Mouse (Mus musculus) liver, embryonic 16.5 days (tissue): ENCODE results near the gene Gas7. TPM values are rescaled to one million over a fixed set of nuclear protein-coding genes. Genes with fewer than 3 reads are reported as not detected.

Experiments
- ATAC-seq: fragments of 200-750 bp; cut with Nextera tagmentation; 2 replicates; pipeline ENCODE4 v1.8.0; 2017; ENCODE audit warnings: low read depth, mild to moderate bottlenecking, moderate number of reproducible peaks, moderate library complexity
- H3K27ac ChIP-seq: fragments of 300-500 bp; sonication (generic); 2 replicates; pipeline ENCODE4 v1.5.1; 2014; ENCODE audit warnings: mild to moderate bottlenecking, low read length
- H3K27me3 ChIP-seq: fragments of 300-500 bp; sonication (generic); 2 replicates; pipeline ENCODE4 v1.6.1; 2014; ENCODE audit warnings: low read depth, low read length, mixed read lengths; ENCODE audit not compliant: control insufficient read depth, insufficient read depth
- H3K36me3 ChIP-seq: fragments of 300-500 bp; sonication (generic); 2 replicates; pipeline ENCODE4 v1.6.1; 2014; ENCODE audit warnings: mild to moderate bottlenecking; ENCODE audit not compliant: control insufficient read depth, insufficient read depth
- H3K4me1 ChIP-seq: fragments of 300-500 bp; sonication (generic); 2 replicates; pipeline ENCODE4 v1.6.1; 2014; ENCODE audit warnings: low read depth, low read length, mixed read lengths; ENCODE audit not compliant: control insufficient read depth
- H3K4me2 ChIP-seq: fragments of 300-500 bp; sonication (generic); 2 replicates; pipeline ENCODE4 v1.6.1; 2014; ENCODE audit warnings: low read depth, low read length, mixed read lengths
- H3K4me3 ChIP-seq: fragments of 300-500 bp; sonication (generic); 2 replicates; pipeline ENCODE4 v1.5.1; 2014; ENCODE audit warnings: low read depth, mild to moderate bottlenecking, low read length
- H3K9ac ChIP-seq: fragments of 300-500 bp; sonication (generic); 2 replicates; pipeline ENCODE4 v1.6.1; 2014; ENCODE audit warnings: low read depth, low read length
- H3K9me3 ChIP-seq: fragments of 300-500 bp; sonication (generic); replicated peaks from 2 replicates; pipeline ENCODE4 v1.6.1; 2016; ENCODE audit warnings: low read length; ENCODE audit not compliant: control insufficient read depth
- WGBS: fragments of 180-500 bp; shearing (Covaris S2); extraction: QIAGEN DNeasy Blood & Tissue Kit; methylation state at CpG from one replicate; pipeline ENCODE4 v1.1.7; 2014; ENCODE audit not compliant: insufficient replicate concordance; 5-methylcytosine and 5-hydroxymethylcytosine counted together
- polyA plus RNA-seq: library from polyadenylated mRNA; unstranded; fragments of >200 nt; fragmentation: Nextera tagmentation; extraction: Ambion mirVana; gene quantifications from 2 replicates; pipeline ENCODE4 v1.2.1, GENCODE M21; 2015

Gas7 gene
- polyA plus RNA-seq, 1 experiment from 2014 or later: 2.5 TPM

GRCm38 (mm10) chr11:67480204-67480956 lies 25.1 kb downstream of the Gas7 start:
- H3K27me3 ChIP-seq: no peaks in the 10 kb centered on the region
- no peak overlapping the region for H3K9ac ChIP-seq
- H3K4me2 ChIP-seq: no peak overlapping the region
- no peaks in the 10 kb centered on the region for H3K36me3 ChIP-seq
- no peak overlapping the region for H3K4me3 ChIP-seq
- 42% methylated on average over 5 of the region's 5 CpGs for WGBS
- no peaks in the 10 kb centered on the region for H3K9me3 ChIP-seq
- no peaks in the 10 kb centered on the region for H3K4me1 ChIP-seq
- no peak overlapping the region for H3K27ac ChIP-seq
- no peak for ATAC-seq

GRCm38 (mm10) chr11:67481691-67482090 lies 26.5 kb downstream of the Gas7 start:
- Histone ChIP-seq H3K4me1 (no peaks in the 10 kb centered on the region), H3K9ac (no peak overlapping the region), H3K36me3 (no peaks in the 10 kb centered on the region), H3K4me2 (no peak overlapping the region), H3K4me3 (no peak overlapping the region), H3K9me3 (no peaks in the 10 kb centered on the region), H3K27ac (no peak overlapping the region), H3K27me3 (no peaks in the 10 kb centered on the region)
- 53% methylated on average over 5 of the region's 5 CpGs for WGBS
- ATAC-seq: no peak

- Histone ChIP-seq H3K4me3 (no peak overlapping the region), H3K9me3 (no peaks in the 10 kb centered on the region), H3K4me1 (no peaks in the 10 kb centered on the region), H3K9ac (no peak overlapping the region), H3K27me3 (no peaks in the 10 kb centered on the region), H3K36me3 (no peaks in the 10 kb centered on the region), H3K4me2 (no peak overlapping the region), H3K27ac (0 out of 2 replicates have a peak overlapping the region, but pooled peaks have one; percentile 29)
- ATAC-seq: no peak
- 30% methylated on average over 9 of the region's 9 CpGs for WGBS
Measured at GRCm38 (mm10) chr11:67482217-67482760, 27.1 kb downstream of the Gas7 start.

GRCm38 (mm10) chr11:67488156-67488555 lies 32.9 kb downstream of the Gas7 start:
- Histone ChIP-seq H3K4me2 (no peak overlapping the region), H3K27me3 (no peaks in the 10 kb centered on the region), H3K4me3 (no peak overlapping the region), H3K27ac (no peak overlapping the region), H3K4me1 (no peaks in the 10 kb centered on the region), H3K36me3 (no peaks in the 10 kb centered on the region), H3K9me3 (no peaks in the 10 kb centered on the region), H3K9ac (no peak overlapping the region)
- 67% methylated on average over 12 of the region's 12 CpGs for WGBS
- no peak; the same call in 1 of the 2 replicates for ATAC-seq

- H3K4me1 ChIP-seq: no peaks in the 10 kb centered on the region
- no peaks in the 10 kb centered on the region for H3K36me3 ChIP-seq
- 56% methylated on average over 10 of the region's 10 CpGs for WGBS
- no peaks in the 10 kb centered on the region for H3K27me3 ChIP-seq
- H3K9me3 ChIP-seq: no peaks in the 10 kb centered on the region
- no peak for ATAC-seq
- no peak overlapping the region for H3K27ac ChIP-seq
- H3K4me2 ChIP-seq: no peak overlapping the region
- H3K4me3 ChIP-seq: no peak overlapping the region
- H3K9ac ChIP-seq: no peak overlapping the region
Measured at GRCm38 (mm10) chr11:67489647-67490175, 34.5 kb downstream of the Gas7 start.

- Histone ChIP-seq H3K4me3 (no peak overlapping the region), H3K4me2 (no peak overlapping the region), H3K36me3 (no peaks in the 10 kb centered on the region), H3K9me3 (no peaks in the 10 kb centered on the region), H3K27me3 (no peaks in the 10 kb centered on the region), H3K27ac (no peak overlapping the region), H3K9ac (no peak overlapping the region), H3K4me1 (no peaks in the 10 kb centered on the region)
- ATAC-seq: no peak
- WGBS: 22% methylated on average over 1 of the region's 1 CpGs
Measured at GRCm38 (mm10) chr11:67496796-67497195, 41.6 kb downstream of the Gas7 start.

- ATAC-seq: no peak
- H3K4me2 ChIP-seq: no peak overlapping the region
Measured at GRCm38 (mm10) chr11:67500115-67500514, 44.9 kb downstream of the Gas7 start.

GRCm38 (mm10) chr11:67501468-67502244 lies 46.4 kb downstream of the Gas7 start:
- no peaks in the 10 kb centered on the region for H3K36me3 ChIP-seq
- H3K9me3 ChIP-seq: no peaks in the 10 kb centered on the region
- ATAC-seq: no peak
- H3K4me3 ChIP-seq: no peak overlapping the region
- H3K27me3 ChIP-seq: no peaks in the 10 kb centered on the region
- no peak overlapping the region for H3K4me2 ChIP-seq
- H3K4me1 ChIP-seq: no peaks in the 10 kb centered on the region
- 50% methylated on average over 7 of the region's 7 CpGs for WGBS
- H3K9ac ChIP-seq: no peak overlapping the region
- H3K27ac ChIP-seq: no peak overlapping the region

More at GRCm38 (mm10) chr11:67500115-67500514, 44.9 kb downstream of the Gas7 start:
- Histone ChIP-seq H3K36me3 (no peaks in the 10 kb centered on the region), H3K27ac (no peak overlapping the region), H3K9ac (no peak overlapping the region), H3K9me3 (no peaks in the 10 kb centered on the region), H3K27me3 (no peaks in the 10 kb centered on the region), H3K4me1 (no peaks in the 10 kb centered on the region), H3K4me3 (no peak overlapping the region)
- 69% methylated on average over 2 of the region's 2 CpGs for WGBS
